Mouse (Mus musculus): Measurements from ENCODE around the gene Gm9857. TPM values are rescaled to one million over a fixed set of nuclear protein-coding genes. Genes with fewer than 3 reads are reported as not detected.

Gene Gm9857
- total RNA-seq (2015) = not detected in 2 replicates
- not detected in 2 replicates for total RNA-seq (2017)

DNA sequence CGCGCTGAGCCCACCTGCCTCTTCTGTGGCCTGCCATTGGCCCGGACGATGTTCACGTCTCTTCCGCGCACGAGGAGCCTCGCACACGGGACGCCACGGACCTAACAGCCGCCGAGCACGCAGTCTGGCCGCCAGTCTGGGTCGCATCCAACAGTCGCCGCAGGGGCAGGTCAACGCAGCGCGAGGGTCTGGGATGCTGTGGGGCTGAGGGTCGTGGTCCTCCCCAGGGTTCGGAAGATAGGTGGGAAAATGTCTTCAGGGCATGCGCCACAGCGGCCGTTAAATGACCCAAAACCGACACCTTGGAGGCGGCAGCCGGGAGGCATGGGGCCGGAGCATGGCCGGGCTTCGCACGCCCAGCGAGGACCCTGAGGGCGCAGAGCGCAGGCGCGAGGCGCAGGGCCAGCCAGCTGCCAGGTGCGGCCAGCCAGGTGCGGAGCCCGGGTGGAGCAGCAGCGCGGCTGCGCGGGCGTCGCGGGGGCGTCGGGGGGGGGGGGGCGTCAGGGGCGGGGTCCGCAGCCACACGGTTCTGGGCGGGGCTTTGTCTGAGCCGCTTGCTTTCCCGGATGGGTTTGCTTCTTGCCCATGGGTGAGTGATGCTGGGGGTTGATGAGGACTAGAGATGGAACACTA is at the start of gene Gm9857:
TSS of gene Gm9857 (minus strand) at position 445 of the 633 bp plus-strand sequence.
- no peak for ATAC-seq (replicated peaks; ENCODE audit: poor library complexity)

DNA sequence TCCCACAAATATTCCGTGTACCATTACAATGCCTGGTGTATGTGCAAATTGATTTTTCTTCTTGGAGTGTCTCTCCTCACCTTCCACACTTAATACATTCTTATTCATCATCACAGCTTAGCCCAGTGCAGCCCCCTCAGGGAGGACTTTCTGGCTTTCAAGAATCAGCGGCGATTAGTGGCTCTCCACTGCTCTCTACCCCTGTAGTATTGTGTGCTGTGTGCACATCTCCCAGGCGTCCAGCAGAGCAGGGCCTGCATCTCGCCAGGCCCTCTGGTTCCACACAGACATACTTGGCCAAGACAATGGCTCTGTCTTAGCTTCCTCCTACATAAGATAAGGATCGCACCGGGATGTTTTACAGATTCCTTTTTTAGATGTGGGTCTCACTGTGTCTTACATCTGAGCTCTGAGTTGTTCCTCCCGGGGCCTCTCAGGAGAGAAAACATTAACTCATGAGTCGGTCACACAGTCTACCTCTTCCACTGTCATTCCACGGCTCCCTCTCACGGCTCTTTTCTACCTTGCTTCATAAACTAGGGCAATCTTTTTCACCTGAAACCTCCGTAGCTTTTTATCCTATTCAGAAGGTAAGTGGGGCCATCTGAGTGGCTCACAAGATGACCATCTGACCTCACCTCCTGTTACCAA is 46.9 kb upstream of the Gm9857 start:
- no peak for ATAC-seq (replicated peaks; ENCODE audit: poor library complexity)

DNA sequence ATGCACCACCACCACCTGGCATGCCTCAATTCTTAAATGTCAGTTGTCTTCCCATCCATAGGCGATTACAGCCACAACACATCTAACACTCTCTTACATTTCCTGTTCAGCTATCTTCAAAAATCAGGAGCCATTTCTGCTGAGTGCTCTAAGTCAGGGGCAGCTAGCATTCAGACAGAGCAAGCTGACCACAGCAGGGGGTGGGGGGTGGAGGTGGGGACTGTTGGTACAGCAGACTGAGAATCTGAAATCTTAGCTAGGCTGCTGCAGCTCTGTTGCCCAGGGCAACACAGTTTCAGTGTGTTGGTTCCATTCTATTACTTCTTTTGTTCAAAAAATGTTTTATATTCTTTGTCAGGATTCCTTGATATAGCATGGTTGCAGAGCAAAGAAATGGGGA is 46.3 kb upstream of the Gm9857 start:
- ATAC-seq (replicated peaks; ENCODE audit: poor library complexity) = no peak; the same call in 1 of the 2 replicates

DNA sequence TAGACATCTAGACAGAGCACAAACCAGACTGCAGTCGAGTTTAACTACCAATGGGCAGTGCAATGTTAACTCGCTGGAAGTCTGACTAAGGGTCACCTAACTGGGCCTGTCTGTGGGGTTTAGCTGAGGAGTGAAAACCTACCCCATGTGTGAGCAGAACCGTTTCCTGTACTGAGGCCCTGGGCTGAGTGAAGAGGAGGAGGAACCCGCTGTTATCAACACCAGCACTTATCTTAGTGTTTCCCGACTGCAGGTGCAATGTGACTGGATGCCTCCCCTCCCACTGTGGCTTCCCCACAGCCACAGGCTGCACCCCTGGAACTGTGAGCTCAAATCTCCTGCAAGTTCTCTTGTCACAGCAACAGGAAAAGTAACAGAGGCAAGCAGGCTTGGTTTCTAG is 43.7 kb upstream of the Gm9857 start:
- peak; percentile 82 for ATAC-seq (replicated peaks; ENCODE audit: poor library complexity)

DNA sequence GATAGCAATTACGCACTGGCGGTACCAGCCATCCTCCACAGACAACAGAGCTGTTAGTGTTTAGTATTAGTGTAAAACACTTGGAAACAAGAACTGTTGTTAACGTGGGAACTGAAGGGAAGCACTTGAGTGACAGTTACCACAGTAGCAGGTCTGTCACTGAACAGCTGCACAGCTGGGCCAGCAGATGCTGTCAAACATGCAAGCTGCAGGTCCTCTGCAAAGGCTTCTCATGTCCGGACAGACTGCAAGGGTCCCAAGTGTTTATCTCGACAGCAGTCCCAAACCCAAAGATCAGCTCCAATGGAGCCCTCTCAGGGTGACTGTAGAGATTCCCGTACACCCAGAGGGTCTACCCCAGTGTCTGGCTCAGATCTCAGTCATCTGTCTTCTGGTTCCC is 41.7 kb upstream of the Gm9857 start:
- peak; percentile 42 for ATAC-seq (replicated peaks; ENCODE audit: poor library complexity)

DNA sequence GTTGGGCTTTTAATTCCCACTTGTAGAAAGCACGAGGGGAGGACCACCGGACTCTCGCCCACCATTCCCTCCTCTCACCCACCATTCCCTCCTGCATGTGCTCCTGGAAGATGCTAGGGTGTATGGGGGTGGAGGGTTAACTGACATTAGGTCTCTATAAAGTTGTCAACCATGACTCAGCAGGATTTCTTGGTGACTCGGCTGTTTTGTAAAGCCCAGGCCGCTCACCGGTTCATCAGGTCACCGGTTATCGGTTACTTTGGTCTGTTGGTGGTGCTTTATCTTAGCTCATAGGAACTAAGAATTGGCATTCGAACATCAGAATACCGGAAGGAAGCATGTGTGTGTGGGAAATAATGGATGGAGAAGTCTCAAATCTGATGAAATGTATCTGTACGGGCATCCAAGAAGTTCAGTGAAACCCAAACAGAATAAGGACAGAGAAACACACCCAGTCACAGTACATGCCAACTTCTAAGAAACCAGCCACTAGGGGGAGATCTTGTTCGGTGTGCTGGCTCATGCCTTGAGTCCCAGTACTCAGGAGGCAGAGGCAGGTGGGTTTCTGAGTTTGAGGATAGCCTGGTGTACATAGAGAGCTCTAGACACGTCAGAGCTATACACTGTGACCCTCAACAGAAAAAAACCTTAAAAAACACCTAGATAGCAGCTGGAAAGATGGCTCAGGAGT is 37.2 kb upstream of the Gm9857 start:
- peak; percentile 51; the same call in 1 of the 2 replicates for ATAC-seq (replicated peaks; ENCODE audit: poor library complexity)

DNA sequence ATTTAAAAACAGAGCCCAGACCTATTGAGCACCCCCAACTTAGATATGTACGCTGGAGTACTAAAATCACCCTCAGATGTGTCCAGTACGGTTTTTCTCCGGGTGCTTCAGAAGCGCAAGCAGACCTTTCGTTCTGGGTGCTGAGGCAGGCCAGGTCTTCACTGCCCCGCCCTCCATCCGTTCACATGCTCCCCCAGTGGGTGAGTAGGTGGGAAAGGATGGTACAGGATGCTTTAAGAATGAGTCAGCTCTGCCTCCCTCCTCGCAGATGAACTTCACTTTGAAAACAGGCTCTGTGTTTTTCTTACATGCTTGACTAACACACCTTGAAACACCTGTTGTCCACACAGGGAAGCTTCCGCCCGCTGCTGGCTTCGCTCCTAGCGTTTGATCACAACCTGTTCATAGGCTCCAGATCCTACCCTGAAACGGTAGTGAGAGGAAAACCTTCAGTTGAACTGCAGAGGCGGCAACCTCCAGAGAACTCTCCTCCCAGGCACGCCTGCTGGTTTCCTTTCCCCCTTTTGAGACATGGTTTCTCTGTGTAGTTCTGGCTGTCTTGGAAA is 34.8 kb upstream of the Gm9857 start:
- ATAC-seq (replicated peaks; ENCODE audit: poor library complexity) = no peak

DNA sequence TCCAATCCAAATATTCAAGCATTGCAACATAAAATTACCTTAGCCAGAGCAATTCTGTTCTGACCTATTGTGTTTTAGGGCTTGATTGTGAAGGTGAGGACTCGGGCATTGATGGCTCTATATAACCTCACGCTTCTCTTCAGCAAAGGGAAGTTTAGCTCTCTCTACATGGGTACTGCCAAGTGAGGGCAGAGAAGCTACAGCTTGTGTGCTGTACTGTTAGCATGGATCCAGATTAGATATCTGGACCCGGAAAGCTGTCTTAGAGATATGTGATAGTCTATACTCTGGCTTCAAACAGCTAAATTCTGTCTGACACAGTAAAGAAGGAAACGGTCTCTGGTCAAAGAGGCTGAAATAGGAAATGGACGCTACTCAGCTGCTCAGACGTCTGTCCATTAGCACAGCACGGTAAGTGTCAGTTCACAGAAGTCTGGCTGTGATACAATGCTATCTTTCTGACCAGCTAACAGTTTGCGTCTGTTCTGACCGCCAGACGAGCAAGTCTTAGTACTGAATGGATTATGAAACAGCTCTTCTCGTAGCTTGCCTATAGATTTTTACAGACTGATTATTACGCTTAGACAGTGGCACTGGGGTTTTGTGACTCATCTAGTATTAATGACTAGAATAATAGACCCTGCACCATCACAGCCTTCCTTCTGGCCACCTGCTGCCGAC is 33.9 kb upstream of the Gm9857 start:
- peak; percentile 61 for ATAC-seq (replicated peaks; ENCODE audit: poor library complexity)

DNA sequence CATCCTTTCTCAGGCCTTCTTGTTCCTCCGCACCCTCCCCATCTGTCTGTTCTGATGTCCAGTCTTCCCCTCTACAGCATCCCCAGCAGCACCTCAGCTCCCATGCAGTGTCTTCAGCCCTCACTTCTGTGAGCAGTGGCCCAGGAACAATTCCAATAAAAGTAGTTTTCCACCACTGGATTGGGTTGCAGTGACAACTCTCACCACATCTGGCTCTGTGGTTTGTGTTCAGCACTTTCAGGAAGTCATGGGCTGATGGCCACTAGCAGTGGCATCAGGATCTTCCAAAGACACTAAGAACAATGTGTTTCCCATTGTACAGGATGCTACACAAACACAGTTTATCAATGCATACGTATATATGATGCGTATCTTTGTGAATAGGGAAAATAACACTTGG is 25.8 kb upstream of the Gm9857 start:
- 0 out of 2 replicates have a peak, but pooled peaks have one; percentile 16 for ATAC-seq (replicated peaks; ENCODE audit: poor library complexity)

DNA sequence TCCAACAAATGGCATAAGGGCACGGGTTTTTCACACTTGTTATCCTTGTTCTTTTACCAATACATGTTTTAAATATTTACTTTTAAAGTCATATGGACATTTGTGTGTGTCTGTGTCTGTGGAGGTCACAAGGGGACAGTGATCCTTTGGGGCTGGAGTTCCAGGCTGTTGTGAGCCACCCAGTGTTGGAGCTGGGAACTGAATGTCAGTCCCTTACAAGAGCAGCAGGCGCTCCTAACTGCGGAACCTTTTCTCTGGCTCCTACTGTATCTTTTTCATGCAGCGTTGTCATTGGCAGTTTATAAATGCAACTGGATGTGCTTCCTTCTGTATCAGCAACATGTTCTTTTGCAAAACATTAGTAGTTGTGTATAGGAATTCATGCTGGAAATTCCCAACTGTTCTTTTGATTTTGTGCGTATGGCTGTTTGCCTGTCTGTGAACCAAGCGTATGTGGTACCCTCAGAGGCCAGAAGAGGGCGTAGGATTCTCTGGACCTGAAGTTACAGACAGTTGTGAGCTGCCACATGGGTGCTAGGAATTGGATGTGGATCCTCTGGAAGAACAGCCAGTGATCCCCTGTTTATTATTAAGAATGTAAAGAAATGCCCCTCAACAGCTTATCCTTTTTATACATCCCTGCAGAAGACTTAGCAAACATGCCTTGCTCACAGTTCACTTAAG is 24.3 kb upstream of the Gm9857 start:
- 0 out of 2 replicates have a peak, but pooled peaks have one; percentile 46 for ATAC-seq (replicated peaks; ENCODE audit: poor library complexity)

DNA sequence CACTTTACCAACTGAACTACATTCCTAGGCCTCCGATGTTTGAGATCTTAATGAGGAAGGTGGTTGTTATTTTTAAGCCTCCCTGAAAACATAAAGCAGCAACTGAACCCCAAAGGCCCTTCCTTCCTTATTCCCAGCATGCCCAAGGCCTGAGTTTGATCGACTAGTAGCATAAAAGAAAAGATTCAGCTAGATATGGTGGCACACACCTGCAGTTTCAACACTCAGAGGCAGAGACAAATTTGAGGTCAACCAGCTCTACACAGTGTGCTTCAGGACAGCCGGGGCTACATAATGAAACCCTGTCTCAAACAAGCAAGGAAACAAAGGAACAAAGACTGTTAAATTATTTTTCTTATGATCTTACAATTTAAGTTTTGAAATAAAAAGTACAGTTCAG is 23.5 kb upstream of the Gm9857 start:
- no peak for ATAC-seq (replicated peaks; ENCODE audit: poor library complexity)

DNA sequence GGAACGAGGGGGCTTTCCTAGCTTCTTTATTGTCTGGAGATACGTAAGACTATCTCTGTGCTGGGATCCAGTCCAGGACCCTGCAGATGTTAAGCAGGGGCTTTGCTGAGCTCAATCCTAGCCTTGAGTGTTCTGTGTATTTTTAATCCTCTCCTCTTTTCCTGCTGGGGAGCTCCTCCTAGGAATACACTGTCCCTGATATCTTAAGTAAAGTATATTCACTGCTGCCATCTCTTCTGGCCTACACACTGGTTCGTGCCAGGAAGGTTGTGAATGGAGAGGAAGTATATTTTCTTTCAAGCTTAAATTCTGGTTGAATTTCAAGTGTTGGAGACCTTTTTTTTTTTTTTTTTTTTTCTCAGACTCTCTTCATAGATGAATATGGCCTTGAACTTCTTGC is 23.0 kb upstream of the Gm9857 start:
- no peak for ATAC-seq (replicated peaks; ENCODE audit: poor library complexity)

DNA sequence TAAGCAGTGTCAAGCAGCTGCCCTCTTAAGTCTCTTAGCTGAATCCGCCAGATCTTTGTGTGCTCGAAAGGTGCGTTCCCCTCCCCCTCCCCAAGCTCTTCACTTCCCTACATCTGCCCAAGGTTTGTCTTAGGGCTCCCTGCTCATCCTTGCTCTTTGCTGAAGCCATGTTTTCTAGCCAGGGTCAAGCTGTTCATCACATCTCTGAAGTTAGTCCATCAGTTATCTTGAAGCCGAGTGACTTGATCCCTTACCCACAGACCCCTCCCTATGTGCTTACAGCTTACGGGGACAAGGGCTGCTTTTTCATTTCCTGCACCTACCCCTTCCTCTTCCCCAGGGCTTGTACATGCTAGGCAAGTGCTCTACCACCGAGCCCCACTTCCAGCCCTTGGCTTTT is 21.4 kb upstream of the Gm9857 start:
- ATAC-seq (replicated peaks; ENCODE audit: poor library complexity) = no peak

DNA sequence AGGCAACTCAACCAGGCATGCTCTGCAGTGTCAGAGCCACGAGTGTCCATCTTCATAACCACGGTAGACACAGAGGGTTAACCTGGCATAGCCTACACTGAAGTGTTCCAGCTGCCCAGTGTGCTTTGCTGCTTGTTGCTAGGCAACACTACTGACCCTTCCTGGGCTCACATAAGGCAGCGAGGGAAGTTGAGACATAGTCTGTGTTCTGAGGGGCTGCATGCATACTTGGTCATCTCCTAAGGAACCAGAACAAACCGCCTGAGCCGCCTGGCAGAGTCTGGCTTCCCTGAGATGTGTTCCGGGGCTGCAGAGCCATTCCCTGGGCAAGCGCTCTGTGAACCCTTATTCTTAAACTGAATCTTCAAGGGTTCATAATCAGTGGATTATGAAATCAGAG is 21.0 kb upstream of the Gm9857 start:
- 0 out of 2 replicates have a peak, but pooled peaks have one; percentile 30 for ATAC-seq (replicated peaks; ENCODE audit: poor library complexity)

DNA sequence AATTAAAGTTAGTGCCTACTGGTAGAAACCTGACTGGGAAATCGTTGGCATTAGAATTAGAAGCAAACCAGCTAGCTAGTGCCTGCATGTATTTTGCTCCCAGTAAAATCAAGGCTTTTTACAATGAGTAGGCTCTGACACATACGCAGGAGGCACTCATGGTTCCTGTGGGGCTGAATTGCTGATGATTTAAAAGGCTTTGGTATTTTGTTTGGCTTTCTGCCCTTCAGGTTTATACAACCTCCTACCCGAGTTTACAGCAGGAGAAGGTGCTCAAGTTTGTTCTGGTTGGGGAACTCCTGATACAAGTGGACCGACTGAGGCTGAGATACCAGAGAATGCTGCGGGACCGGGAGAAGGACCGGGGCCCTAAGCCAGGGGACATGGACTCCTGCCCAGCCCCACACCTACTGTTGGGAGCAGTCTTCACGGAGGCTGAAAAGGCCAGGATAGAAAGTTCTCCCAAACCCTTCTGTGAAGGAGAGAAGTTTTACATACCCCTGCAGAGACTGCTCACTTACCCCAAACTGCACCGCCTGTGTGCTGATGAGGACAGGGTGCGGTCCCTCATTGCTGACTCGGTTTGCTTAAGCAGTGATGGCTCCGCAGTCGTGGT is 19.5 kb upstream of the Gm9857 start:
- ATAC-seq (replicated peaks; ENCODE audit: poor library complexity) = no peak

DNA sequence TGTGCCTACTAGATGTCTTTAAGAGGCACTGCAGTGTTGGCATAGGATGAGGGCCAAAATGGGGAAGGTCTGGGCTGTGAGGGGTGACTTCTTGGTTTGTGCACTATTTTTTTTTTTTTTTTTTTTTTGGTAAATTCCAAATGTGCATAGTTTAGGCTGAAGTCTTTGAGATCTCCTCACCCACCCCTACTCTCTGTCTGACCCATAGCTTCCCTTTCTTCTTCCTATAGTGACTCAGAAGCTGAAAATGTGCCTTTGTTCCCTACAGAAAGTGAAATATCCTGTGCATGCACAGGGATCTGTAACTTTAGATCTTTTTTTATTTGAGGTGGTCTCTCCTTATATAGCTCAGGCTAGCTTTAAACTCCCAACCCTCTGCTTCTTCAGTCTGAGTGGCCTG is 17.7 kb upstream of the Gm9857 start:
- peak; percentile 15; the same call in 1 of the 2 replicates for ATAC-seq (replicated peaks; ENCODE audit: poor library complexity)

DNA sequence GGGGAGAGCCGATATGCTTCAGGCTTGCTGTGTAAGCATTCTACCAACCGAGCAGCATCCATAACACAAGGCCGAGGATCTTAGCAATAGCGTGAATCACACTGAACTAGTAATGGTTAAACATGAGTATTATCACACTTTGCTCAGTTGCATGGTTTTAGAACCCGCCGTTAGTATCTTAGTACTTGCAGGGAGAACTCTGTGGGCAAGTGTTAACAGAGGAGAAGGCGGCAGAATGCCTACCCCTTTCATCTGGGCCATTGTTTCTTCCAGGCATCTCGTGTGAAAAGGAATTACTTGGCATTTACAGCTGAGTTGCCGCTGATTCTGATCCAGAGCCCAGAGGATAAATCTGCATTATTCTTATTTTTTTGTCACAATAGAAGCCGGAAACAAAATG is 751 bp upstream of the Gm9857 start:
- no peak for ATAC-seq (replicated peaks; ENCODE audit: poor library complexity)

DNA sequence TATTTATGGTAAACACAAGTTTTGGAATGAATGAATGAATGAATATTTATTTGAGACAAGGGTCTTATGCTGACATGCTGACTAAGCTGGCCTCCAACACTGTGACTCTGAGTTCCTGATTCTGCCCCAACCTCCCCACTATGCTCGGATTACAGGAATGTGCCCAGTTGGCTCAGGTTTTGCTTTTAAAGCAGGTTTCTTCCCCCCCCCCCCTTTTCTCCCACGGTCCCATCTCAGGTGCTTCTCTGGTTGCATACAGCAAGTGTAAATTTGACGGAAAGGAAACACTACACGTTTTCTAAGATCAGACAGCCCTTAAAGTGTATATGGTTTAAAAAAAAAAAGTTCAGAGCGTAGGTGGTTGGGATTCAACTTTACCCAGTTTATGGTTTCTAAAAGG is 672 bp downstream of the Gm9857 start, which contains the start of gene Henmt1:
TSS of gene Henmt1 (plus strand) at position 301 of the 400 bp plus-strand sequence.
- no peak for ATAC-seq (replicated peaks; ENCODE audit: poor library complexity)

DNA sequence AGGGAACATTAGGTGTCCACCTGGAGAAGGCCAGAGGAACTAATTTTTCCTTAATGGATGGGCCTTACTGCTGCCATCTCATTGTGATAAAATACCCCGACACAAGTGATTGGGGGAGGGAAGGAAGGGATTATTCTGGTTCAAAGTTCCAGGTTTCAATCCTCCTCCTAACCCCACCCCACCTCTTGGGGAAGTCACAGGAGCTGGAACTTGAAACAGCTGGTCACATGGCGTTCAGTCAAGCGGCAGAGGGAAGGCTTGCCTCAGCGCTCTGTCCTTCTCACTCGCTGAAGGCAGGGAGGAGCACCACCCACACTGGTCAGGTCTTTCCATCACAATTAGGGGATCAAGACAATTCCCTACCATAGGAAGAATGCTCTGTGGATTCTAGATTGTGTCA is 1.6 kb downstream of the Gm9857 start:
- ATAC-seq (replicated peaks; ENCODE audit: poor library complexity) = no peak

DNA sequence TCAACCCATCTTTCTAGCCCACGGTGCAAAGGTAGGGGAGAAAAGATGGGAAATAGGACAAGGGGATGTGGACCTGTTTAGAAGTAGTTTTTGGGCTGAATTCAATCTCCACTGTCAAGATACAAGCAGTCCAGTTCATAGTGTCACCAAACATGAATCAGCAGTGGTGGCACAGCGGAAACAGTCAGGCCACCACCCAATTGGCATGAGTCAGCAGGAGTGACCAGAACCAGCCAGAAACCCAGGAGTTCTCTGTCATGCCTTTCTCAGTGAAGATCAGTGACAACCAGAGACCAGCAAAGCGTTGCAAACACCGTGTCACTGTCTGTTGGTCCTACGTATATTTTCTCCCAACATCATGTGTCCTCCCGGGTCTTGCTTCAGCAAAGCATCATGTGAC is 6.7 kb downstream of the Gm9857 start:
- no peak for ATAC-seq (replicated peaks; ENCODE audit: poor library complexity)

All from megakaryocyte progenitor cell, adult 5-6 weeks (primary cell).